Mouse (Mus musculus) gastrocnemius, postnatal 4 days (tissue): ENCODE data around the gene Nln. TPM values are rescaled to one million over a fixed set of nuclear protein-coding genes. Genes with fewer than 3 reads are reported as not detected.

ENCODE experiments used
- DNase-seq, 2 experiments: peaks; one replicate each; pipeline ENCODE4 v3.0.0; 2021 to 2022; ENCODE audit warnings: low spot score in 2 of 2, mixed read lengths in 2 of 2
- total RNA-seq, 2 experiments: library from RNA; stranded (reverse); gene quantifications; 2 replicates each; pipeline ENCODE4 v1.2.3; 2021

Nln gene
- total RNA-seq, 2 experiments from 2014 or later: 15.3 TPM

DNA sequence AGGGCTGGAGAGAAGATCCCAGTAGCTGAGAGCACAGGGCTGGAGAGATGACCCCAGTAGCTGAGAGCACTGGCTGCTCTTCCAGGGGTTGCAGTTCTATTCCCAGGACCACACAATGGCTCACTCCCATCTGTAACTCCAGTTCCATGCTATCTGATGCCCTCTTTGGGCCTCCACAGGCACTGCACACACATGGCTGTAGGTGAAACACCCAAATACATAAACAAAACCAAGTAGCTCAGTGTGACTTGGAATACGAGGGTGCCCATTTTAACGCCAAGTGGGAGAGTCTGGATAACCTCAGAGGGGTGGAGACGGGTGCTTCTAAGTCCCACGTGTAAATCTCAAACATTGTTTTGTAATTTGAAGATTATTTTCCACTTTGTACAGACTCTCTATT is 9.0 kb downstream of the Nln start:
- no peak for DNase-seq

DNA sequence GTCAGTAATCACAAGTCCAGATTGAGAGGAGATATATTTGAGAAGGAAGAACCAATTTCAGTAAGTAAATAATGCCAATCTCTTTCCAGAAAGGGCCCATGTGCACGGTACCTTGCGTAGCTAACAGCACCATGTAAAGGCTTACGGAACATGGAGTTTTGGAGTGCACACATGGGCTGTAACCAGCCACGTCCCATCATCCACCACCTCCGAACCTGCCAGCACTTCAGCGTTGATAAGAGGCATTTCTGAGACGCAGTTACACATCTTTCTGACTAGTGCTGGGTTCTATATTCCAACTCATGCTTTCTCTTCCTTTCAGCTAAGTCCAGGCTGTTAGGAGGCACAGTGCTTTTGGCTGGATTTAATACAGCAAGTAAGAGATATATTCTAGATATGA is 12.2 kb downstream of the Nln start:
- DNase-seq: no peak

DNA sequence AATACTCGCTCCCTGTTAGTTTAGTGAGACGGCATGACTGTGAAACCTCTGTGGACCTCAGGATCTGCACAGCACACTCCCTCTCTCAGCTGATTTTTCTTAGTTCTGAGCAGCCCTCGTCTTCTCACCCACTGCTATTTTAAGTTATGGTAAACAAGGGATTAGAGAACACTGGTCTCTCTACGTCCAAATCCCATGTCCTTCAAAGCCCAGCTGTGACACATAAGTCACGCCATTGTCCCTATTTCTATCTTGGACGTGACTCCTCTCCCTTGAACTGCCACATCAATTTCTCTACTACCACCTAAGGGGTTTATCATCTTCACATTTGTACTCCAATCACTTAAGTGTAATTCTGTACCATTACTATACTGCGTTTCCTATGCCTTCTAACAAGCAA is 13.5 kb downstream of the Nln start:
- no peak for DNase-seq

DNA sequence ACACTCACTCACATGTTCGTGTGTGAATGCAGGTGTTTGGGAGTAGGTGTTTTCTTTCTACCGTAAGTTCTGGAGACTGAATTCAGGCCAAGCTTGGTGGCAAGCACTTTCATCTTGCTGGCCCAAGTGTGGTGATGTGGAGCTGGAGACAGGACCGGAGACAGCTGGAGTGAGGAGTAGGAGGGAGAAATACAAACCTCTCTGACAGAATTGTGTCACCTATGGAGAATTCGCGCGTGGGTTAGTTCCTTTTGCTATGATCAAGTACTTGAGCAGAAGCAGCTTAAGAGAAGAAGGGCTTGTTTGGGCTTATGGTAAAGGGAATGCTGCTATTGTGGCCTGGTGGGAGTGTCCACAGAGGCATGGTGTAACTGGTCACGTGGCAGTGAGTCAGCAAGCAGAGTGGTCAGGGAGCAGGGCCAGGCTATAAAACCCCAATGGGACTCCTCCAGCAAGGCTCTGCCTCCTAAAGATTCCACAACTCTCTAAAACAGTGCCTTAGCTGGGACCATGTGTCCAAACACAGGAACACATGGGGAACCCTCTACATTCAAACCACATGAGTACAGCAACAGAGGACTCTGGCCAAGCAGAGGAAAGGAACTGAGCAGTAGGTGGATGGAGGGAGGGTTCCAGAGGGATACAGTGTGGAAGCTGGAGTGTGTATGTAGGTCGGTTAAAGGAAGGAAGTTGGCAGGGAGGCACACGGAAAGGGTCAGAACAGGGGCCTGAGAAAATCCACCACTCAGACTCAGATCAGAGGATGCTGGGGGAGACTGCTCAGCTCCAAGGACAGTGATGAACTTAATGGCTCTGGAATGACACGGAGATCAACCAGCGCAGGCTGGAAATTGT is 14.7 kb downstream of the Nln start:
- no peak for DNase-seq

DNA sequence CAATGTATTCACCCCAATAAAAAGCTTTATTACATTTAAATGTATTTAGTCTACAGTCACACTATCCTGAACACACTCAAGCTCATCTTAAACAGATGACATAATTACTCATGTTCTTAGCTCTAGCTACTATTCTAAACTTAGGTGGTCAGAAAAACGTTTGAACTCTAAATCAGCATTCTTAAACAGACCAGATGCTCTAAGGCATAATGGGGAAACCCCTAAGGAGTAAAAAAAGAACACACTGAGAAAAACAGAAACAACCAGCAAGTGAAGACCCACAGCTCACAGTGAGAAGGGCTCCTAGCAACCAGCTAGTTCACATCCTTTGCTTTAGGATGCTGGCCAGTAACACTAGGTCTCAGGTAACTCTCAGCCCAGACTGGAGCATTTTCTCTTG is 17.7 kb downstream of the Nln start:
- DNase-seq: no peak

DNA sequence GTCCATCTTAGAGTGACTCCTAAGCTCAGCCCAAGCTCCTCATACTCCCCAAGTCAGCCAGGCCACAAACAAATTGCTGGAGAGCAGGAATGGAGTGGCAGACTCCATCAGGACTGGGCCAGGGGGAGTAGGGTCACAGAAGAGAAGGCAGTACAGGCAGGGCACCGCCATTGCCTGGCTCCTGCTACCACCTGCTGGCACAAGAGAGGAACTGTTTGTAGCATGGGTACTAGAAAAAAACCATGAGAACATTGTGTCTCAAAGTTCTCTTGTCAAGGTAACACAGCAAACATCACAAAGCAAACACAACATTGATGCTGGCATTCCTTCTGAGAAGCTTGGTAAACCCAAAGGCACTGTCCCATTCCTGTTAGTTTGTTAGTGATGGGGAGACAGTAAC is 20.0 kb downstream of the Nln start:
- DNase-seq: peak in 1 of 2 experiments; percentile 37

DNA sequence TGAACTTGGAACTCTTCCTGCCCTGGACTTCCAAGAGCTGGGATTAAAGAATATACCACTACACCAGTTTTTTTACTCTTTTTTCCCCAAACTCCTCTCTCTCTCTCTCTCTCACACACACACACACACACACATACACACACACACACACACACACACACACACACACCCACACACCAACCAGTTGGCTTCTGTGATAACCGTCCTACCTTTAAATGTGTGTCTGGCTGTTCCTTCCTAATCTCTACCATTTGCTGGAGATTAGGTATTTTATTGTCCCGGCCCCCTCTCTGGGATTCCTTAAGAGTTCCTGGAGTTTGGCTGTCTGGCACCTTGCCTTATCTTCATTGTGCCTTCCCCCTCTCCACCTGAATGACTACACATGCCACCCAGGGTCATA is 24.8 kb downstream of the Nln start:
- no peak for DNase-seq

DNA sequence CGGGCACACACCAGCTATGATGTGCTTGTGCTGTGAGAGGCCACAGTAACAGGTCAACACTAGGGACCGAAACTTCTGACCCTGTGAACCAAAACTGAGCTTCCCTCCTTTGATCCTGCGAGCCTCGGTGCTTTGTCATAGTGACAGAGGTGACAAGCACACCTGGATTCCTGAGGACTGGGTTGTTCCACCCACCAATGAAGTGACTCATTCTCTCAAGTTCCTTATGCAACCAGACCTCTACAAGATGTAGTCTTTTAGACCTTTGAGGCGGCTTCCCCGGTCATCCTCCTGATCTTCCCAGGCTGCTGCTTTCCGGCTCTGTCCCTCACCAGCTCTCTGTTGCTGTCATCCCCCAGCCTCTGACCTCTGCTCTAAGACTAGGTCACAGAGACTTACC is 26.9 kb downstream of the Nln start:
- DNase-seq: no peak

DNA sequence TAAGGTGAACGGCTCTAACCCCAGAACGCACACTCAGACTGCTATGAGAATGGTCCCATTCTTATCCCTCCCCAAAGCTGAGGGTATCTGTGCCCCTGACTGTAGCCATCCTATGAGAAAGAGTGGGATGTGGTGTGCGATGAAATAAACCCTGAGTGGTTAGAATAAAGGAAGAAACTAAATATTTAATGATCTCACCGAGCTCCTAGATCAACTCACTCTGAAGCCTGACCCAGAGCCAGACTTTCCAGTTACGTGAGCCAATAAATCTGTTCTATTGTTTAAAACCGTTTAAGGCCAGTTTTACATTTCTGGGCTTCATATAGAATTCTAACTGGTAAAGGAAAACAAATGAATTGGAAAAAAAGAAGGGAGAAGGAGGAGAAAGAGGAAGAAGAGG is 32.4 kb downstream of the Nln start:
- DNase-seq: no peak

DNA sequence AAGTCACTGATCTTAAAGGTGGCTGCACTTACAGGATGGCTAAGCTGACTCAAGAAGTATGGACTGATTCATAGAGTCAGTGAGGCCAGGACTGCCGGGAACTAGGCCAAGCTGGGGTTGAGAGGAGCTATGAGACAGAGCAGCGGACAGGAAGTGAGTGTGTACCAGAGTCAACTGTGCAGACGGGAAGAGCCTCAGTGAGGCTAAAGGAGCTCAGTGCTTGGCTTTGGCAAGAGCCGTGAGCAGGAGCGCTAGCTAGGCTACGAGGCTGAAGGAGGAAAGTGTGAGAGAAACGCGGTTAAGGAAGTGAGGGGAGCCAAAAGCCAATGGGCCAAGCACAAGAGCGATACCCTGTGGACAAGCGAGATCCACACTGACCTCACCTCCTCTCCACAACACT is 34.7 kb downstream of the Nln start:
- peak in 1 of 2 experiments; percentile 68 for DNase-seq

DNA sequence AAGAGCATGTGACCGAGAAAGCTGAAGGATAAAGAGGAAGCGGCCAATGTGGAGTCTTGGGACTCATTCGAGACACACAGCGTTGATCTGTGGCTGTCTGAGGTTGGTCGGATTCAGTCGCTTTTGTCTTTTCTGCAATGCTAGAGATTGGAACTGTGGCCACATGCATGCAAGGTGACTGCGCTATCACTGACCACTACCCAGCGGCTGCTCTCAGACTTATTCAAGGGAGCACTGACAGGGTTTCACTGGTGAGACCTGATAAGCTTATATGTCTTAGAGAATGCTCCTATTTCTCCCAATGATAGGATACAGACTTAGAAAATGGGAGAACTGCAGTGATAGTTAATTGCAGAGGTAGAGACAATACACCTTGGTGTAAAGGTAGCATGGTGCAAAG is 35.2 kb downstream of the Nln start:
- DNase-seq: no peak

DNA sequence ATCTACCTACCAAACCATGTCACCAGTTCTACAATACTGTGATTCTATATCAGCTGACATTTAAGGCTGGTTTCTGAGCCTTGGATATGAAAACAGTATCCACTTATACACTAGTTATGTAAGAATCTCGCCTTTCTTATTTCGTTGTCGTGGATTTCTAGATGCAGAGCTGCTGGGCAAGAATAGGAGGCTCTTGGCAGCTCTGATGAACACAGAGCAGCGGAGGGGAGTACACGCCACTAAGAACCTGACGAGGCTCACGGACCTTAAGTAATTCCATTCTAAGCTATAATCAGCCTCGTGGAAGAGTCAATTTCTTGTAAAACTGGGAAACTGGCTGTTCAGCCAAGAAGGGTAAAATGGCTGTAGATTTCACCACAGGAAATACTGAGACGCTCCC is 37.1 kb downstream of the Nln start:
- DNase-seq: no peak

DNA sequence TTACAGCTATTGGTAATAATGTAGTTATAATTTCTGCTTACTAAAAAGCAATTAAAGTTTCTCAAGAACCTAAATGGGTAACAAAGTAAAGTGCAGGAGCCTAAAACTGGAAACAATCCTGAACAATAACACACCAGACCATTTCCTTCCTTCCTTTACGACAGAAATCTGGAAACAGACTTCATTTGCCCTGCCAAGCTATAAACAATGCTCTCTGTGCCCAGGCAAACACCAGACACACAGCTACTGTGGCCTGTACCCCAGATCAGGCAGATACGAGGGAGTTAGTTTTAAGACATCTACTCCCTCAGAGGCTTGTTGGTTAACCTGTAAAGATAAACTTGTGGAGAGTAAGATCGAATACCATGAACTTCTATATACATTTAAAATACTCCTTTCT is 38.7 kb downstream of the Nln start:
- DNase-seq: no peak

DNA sequence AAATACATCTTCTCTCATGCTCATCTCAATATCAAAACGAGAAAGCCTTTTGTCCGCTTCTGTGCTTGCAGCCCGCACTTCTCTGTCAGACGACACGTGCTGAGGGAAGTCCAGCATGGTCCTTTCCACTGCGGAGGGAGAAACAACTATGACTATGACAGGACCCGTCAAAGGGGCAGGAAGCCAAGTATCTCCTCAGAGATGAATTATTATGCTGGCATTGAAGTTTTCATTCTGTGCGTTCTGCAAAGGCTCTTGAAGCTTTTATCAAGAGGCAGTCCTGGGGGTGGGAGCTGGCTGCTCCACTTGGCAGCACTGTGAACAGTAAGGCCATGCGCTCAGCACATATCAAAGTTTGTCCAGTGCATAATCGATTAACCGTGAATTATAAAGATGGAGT is 40.2 kb downstream of the Nln start:
- no peak for DNase-seq

DNA sequence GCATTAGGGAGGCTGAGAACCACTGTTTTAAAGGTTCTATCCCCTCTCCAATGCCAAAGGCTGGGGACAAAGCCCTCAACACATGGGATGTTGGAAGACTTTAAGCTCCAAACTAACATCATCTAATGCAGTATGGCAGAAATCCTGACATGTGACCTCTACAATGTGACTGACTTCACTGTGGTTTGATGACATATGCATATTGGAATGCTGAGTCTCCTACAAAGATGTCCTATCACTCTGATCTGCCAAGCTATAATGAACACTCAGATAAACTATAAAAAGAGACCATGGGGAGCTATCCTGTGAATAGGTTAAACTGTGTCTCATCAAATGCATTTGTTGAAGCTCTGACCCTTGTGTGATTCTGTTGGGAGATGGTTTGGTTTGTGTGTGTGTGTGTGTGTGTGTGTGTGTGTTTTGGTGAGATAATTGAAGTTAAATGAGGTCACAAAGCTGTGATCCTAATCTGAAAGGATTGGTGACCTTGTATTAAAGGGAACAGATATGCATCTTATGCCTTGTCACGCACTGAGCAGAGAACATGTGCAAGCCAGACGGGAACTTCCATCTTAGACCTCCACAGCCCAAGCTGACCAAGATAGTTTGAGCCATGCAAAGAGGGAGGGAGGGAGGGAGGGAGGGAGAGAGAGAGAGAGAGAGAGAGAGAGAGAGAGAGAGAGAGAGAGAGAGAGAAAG is 43.6 kb downstream of the Nln start:
- no peak for DNase-seq

DNA sequence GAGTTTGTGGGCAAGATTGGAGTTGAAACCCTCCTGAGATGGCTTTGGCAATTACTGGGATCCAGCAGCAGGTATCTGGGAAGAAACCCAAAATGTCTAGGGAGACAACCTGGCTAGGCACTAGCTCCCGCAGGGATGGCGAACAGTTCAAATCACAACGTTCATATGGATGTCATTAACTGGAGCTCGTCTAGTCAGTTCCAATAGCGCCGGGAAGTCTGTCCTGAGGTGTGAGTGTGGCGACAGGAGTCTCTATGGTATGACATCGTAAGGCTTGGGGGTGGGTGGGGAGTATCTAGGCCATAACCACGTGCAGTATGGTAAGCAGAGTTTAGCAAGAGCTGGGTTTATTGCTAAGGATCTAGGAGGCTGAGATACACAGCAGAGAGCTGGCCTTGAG is 46.4 kb downstream of the Nln start:
- DNase-seq: no peak

DNA sequence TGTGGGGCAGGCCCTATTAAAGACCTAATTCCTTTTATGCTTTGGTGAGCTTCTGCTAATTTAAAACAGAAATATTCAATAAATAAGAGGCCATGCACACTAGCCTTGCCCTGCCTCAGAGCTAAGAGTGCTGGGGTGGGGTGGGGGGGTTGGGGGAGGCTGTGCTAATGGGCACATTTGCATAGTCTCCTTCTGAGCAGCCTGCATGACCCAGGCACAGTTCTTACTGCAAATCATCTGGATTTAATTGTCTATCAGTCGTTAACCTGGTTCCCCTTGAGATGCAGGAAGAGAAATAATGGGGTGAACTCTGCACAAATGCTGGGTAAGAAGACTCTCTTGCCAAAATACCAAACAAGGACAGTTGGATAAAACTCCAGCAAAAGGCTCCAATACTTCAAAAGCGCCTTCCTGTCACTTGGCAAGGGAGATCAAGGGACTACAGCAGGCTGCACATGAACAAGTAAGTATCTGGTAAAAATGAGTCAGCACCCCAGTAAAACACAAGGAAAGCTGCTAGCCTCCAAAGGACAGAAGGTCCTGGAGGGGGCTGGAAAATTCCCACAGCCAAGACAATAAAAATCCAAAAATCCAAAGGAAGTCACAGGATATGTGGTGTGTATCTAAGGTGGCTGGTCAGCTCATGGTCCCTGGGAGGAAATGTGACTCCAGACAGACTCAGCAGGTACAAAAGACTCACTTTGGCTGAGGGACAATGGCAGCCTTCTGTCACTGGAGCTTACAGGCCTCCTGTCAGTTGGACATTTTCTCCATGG is 47.3 kb downstream of the Nln start:
- no peak for DNase-seq

DNA sequence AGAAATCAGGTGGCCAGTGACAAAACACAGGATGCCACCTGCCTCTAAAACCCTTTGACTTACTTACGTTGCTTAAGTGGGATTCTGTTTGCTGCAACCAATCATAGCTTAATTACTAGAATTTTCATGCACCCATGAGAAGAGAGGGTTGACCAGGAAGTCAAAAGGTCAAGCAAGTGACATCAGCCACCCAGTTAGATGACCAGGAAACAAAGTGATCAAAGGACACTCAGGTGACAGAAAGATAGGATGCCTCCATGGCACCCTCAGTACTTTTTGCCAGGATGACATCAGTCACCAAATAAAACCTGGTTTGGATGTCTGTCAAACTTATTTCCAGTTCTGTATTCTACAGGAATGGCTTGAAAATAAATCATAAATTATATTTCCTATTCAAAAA is 49.2 kb downstream of the Nln start:
- no peak for DNase-seq

DNA sequence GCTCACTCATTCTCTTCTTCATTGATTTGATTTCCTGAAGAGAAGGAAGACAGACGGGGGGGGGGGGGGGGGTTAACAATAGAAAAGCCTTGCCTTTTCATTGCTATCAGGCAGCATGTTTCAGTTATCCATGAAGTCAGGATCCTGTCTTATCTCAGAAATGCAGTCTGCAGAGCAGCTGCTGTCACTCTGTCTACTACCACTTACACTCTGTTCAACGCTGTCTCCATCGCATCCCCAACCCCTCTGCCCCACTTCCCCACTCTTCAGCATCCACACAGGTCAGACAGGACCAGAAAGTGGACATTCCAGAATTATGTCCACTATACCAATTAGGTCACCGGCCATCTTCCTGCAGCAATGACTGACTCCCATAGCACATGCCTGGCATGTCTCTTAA is 49.9 kb downstream of the Nln start:
- DNase-seq: no peak

DNA sequence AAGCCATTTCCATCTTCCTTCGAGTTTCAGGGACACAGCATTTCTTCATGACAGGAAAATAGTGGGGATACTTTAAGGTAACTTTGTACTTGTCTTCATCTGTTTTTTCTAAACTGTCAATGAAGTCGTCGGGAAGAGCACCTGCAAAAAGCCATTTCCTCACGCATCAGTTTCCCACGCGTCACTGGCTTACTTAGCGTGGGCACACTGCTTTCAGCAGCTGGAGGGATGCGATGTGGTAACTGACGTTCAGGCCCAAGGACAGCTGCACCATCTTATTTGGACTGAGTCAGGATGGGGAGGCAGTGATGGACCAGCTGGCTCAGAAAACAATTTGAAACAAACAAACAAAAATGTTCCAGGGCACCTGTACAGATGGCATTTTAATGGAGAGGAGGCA is 50.7 kb downstream of the Nln start:
- no peak for DNase-seq

DNA sequence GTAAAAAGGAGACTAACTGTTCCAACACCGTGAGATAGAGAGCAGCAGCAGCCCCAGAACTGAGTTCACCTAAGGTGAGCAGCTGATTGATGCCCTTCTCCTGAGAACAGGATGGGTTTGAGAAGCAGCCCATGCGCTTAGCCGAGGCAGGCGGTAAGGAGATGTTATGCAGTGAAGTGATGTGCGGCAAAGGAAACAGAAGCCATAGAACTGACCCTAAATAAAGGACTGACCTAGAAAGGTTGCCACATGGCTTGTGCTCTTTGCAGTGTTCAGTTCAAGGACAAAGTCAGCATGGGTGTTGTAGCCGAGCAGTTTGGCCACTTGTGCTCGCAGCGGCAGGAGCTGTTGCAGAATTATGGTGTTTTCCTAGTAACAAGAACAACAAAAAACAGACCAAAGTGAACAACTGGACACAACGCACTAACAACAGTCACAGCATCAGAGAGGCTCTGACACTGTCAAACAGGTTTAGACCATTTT is 57.1 kb downstream of the Nln start:
- no peak for DNase-seq

DNA sequence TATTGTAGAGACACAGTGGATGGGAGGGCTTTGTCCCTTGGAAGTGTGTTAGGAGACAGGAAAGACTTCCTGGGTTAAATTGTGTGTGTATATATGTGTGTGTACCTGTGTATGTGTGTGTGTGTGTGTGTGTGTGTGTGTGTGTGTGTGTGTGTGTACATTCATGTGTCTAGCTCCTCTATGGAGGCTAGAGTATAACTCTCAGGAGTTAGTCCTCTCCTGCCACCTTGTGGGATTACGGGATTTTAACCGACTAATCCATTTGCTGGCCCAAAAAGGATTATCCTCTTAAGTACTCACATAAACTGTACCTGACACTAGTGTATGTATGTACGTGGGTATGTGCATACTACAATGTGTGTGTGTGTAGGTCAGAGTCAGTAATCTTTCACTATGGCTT is 60.6 kb downstream of the Nln start:
- DNase-seq: no peak
